Mouse (Mus musculus) ES-Bruce4 (cell line): ENCODE results near the gene Fgf14. TPM values are rescaled to one million over a fixed set of nuclear protein-coding genes. Genes with fewer than 3 reads are reported as not detected.

Experiments
- H3K27ac ChIP-seq: 2 replicates; pipeline ENCODE4 v1.5.1; 2012; ENCODE audit warnings: low read length, inconsistent platforms; ENCODE audit not compliant: insufficient read depth
- H3K27me3 ChIP-seq: 2 replicates; pipeline ENCODE4 v1.6.1; 2012; ENCODE audit warnings: mild to moderate bottlenecking, low read length, inconsistent platforms; ENCODE audit not compliant: control insufficient read depth, poor library complexity, insufficient read depth, severe bottlenecking
- H3K36me3 ChIP-seq: 2 replicates; pipeline ENCODE4 v1.6.1; 2012; ENCODE audit warnings: inconsistent platforms, mild to moderate bottlenecking, low read length, moderate library complexity; ENCODE audit not compliant: control insufficient read depth, poor library complexity, insufficient read depth, severe bottlenecking
- H3K4me1 ChIP-seq: one replicate; pipeline ENCODE4 v1.8.1; 2011; ENCODE audit warnings: low read length; ENCODE audit not compliant: control insufficient read depth, insufficient read depth
- H3K4me3 ChIP-seq: 2 replicates; pipeline ENCODE4 v1.5.1; 2011; ENCODE audit warnings: low read depth, mild to moderate bottlenecking, low read length
- H3K9ac ChIP-seq: 2 replicates; pipeline ENCODE4 v1.6.1; 2012; ENCODE audit warnings: low read depth, mild to moderate bottlenecking, inconsistent platforms; ENCODE audit not compliant: poor library complexity, severe bottlenecking
- H3K9me3 ChIP-seq: replicated peaks from 2 replicates; pipeline ENCODE4 v1.6.1; 2012; ENCODE audit warnings: mild to moderate bottlenecking, low read length, inconsistent platforms; ENCODE audit not compliant: control insufficient read depth, poor library complexity, insufficient read depth, severe bottlenecking
- CTCF ChIP-seq: IDR thresholded peaks from one replicate; pipeline ENCODE4 v1.8.1; 2011; ENCODE audit warnings: low read depth, low read length
- EP300 ChIP-seq: IDR thresholded peaks from 2 replicates; pipeline ENCODE4 v1.6.1; 2011; ENCODE audit warnings: low read depth, low read length; ENCODE audit not compliant: insufficient read depth
- POLR2A ChIP-seq: IDR thresholded peaks from one replicate; pipeline ENCODE4 v1.8.1; 2011; ENCODE audit warnings: low read length; ENCODE audit not compliant: insufficient read depth
- polyA plus RNA-seq: library from polyadenylated mRNA; stranded (reverse); fragments of >200 nt; gene quantifications from 2 replicates; pipeline ENCODE4 v1.2.4, GENCODE M21; 2011; ENCODE audit warnings: low read depth; ENCODE audit not compliant: missing spikeins, insufficient read depth, insufficient read length

Gene Fgf14
- polyA plus RNA-seq, 1 experiment: not detected

DNA sequence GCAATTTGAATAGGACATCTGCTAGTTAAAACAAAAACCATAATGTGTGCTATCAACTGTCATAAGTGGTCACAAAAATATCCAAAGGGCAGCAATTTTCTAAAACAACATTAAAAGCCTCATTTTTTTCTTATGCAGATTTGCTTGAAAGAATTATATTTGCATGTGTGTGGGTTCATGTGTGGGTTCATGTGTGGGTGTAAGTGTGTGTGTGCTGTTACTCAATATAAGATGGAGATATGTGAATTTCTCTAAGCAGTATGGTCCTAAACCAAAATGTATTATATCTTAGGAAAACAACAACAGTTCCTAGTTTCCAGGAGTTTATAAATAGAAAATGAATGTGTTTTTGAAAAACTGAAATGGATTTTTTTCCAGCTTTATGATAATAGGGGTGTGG, 413.7 kb downstream of the Fgf14 start:
- H3K9ac ChIP-seq: no peak overlapping the region
- H3K27ac ChIP-seq: no peak overlapping the region
- H3K4me3 ChIP-seq: no peak overlapping the region
- H3K27me3 ChIP-seq: no peaks in the 10 kb centered on the region
- TF ChIP-seq EP300: no peak
- TF ChIP-seq CTCF: no peak
- TF ChIP-seq POLR2A: no peak
- H3K9me3 ChIP-seq: no peaks in the 10 kb centered on the region
- no peaks in the 10 kb centered on the region for H3K4me1 ChIP-seq
- H3K36me3 ChIP-seq: no peaks in the 10 kb centered on the region

DNA sequence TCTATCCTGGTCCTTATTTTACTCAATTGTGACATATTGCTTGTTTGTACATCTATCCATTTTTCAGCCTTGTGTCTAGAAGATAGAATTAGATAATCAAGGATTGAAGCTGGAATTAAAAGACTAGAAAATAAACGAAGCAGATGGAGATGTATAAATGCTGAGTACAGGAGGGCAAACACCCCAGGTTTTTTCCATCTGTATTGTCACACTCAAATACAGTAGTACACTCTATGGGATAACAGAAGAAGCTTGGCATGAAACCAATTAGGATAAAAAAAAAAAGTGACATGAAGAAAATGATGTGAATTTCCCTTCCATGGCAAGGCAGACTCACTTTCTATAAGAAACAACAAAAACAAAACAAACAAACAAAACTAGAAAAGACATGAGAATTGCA, 429.4 kb downstream of the Fgf14 start:
- TF ChIP-seq CTCF (no peak), POLR2A (no peak), EP300 (no peak)
- H3K36me3 ChIP-seq: no peaks in the 10 kb centered on the region
- no peak overlapping the region for H3K4me3 ChIP-seq
- no peaks in the 10 kb centered on the region for H3K9me3 ChIP-seq
- no peak overlapping the region for H3K27ac ChIP-seq
- H3K4me1 ChIP-seq: no peaks in the 10 kb centered on the region
- no peak overlapping the region for H3K9ac ChIP-seq
- H3K27me3 ChIP-seq: no peaks in the 10 kb centered on the region

DNA sequence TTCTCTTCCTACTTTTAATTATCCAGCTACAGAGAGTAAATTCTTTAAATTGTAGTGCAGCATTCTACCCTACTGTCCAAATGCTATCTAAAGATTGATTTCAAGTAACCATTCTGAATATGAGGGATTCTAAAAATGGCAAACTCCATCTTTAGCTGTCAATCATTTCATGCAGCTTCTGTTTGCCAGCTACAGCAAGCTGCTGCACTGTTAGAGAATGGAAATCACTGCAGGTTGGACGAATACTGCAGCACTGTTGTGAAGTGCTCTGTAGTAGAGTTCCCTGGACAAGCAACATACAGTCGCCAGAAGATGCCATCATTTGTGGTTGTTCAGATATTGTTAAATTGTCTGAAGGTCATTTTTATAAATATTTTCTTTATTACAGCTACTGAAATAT, 453.5 kb downstream of the Fgf14 start:
- H3K4me3 ChIP-seq: no peak overlapping the region
- no peaks in the 10 kb centered on the region for H3K4me1 ChIP-seq
- H3K27me3 ChIP-seq: no peaks in the 10 kb centered on the region
- no peak overlapping the region for H3K9ac ChIP-seq
- no peak for TF ChIP-seq EP300
- TF ChIP-seq POLR2A: no peak
- no peak for TF ChIP-seq CTCF
- H3K9me3 ChIP-seq: no peaks in the 10 kb centered on the region
- H3K27ac ChIP-seq: no peak overlapping the region
- no peaks in the 10 kb centered on the region for H3K36me3 ChIP-seq

DNA sequence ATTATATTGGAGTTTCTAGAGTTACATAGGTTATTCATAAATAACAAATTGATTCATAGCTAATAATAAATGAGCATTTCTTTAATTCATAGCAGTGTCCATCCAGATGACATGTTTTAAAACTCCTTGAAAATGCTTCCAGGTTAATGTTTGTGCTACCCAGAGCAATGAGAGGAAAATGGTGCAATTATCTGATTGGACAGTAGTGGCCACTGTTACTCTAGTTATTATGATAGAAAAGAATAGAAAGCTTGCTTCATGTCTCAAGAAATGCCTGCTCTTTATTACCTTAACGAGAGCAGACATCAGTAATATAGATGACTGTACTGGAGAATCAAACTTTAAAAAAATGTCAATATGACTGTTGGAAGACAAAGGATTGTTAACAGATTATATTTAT, 454.5 kb downstream of the Fgf14 start:
- Histone ChIP-seq H3K9me3 (no peaks in the 10 kb centered on the region), H3K9ac (no peak overlapping the region), H3K36me3 (no peaks in the 10 kb centered on the region), H3K4me1 (no peaks in the 10 kb centered on the region), H3K27me3 (no peaks in the 10 kb centered on the region), H3K27ac (no peak overlapping the region), H3K4me3 (no peak overlapping the region)
- no peak for TF ChIP-seq EP300
- TF ChIP-seq CTCF: no peak
- no peak for TF ChIP-seq POLR2A

DNA sequence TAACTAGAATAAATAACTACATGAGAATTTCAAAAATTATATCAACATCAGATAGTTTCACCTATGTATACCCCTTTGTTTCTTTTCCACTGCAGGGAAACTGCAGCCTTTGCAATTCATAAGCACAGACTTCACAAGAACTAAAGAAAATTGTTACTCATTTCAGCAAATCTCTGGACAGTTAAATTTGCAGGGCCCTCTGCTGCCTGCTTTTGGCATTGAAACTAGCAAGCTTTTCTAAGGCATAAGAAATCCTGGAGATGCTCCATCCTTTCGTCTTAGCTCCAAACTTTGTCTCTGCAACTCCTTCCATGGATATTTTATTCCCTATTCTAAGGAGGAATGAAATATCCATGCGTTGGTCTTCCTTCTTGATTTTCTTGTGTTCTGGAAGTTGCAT, 455.9 kb downstream of the Fgf14 start:
- H3K9me3 ChIP-seq: no peaks in the 10 kb centered on the region
- no peaks in the 10 kb centered on the region for H3K36me3 ChIP-seq
- H3K27ac ChIP-seq: no peak overlapping the region
- H3K4me3 ChIP-seq: no peak overlapping the region
- no peak overlapping the region for H3K9ac ChIP-seq
- no peaks in the 10 kb centered on the region for H3K27me3 ChIP-seq
- no peaks in the 10 kb centered on the region for H3K4me1 ChIP-seq
- TF ChIP-seq CTCF (no peak), EP300 (no peak), POLR2A (no peak)

DNA sequence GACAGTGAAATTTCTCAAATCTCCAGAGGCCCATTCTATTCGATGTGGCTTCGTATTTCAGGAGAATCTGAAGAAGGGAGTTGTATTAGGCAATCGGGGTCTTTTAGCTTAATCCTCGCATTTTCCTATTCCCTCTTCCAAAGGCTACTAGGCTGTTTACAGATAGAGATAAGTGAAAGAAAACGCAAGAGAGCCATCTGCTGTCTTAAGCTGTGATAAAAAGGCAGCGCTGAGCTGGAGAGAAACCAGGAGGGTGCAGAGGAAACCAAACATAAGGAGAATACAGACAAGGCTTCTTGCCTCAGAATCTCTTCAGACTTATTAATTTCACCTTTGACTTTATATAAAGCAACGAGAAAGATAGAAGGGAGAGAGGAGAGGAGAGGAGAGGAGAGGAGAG, 481.1 kb downstream of the Fgf14 start:
- Histone ChIP-seq H3K4me3 (no peak overlapping the region), H3K27me3 (peaks cover 2% of the 10 kb centered on the region; the same call in 1 of the 2 replicates), H3K9me3 (peaks cover 5% of the 10 kb centered on the region), H3K36me3 (no peaks in the 10 kb centered on the region), H3K9ac (no peak overlapping the region), H3K27ac (no peak overlapping the region), H3K4me1 (no peaks in the 10 kb centered on the region)
- no peak for TF ChIP-seq CTCF

DNA sequence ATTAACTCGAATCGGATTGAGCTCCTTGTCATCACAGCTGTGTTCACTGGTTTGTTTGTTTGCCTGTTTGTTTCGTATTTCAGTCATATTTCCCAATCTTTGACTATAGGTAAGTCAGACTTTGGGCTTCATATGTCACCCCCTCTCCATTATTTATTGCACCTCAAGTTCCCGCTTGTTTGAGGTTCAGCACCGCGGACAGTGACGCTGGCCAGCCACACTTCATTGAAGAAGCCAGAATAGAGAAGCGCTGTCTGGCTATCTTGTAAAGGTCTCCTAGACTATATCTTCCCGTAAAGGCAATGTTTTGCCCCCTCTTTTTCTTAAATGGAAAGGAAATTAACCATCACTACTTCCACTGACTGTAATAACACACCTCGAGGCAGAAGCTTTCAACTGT, 481.6 kb downstream of the Fgf14 start:
- Histone ChIP-seq H3K36me3 (no peaks in the 10 kb centered on the region), H3K4me1 (no peaks in the 10 kb centered on the region), H3K27me3 (peaks cover 2% of the 10 kb centered on the region; the same call in 1 of the 2 replicates), H3K27ac (no peak overlapping the region), H3K4me3 (no peak overlapping the region), H3K9ac (no peak overlapping the region), H3K9me3 (peaks cover 5% of the 10 kb centered on the region)
- TF ChIP-seq POLR2A: no peak
- no peak for TF ChIP-seq CTCF
- no peak for TF ChIP-seq EP300
